Mouse (Mus musculus) midbrain, postnatal 0 days (tissue): ENCODE data around the gene Hagh. TPM values are rescaled to one million over a fixed set of nuclear protein-coding genes. Genes with fewer than 3 reads are reported as not detected.

ENCODE experiments used
- ATAC-seq: fragments of 200-750 bp; cut with Nextera tagmentation; 2 replicates; pipeline ENCODE4 v1.8.0; 2017; ENCODE audit warnings: moderate number of reproducible peaks, mild to moderate bottlenecking, moderate TSS enrichment, moderate library complexity; ENCODE audit not compliant: low FRiP score
- DNase-seq: peaks from one replicate; pipeline ENCODE4 v3.0.0-alpha.2; 2015; ENCODE audit warnings: low spot score
- H3K27ac ChIP-seq: fragments of 300-500 bp; sonication (generic); 2 replicates; pipeline ENCODE4 v1.5.1; 2014; ENCODE audit warnings: low read depth, mild to moderate bottlenecking, low read length, mixed read lengths
- H3K27me3 ChIP-seq: fragments of 300-500 bp; sonication (generic); 2 replicates; pipeline ENCODE4 v1.6.1; 2014; ENCODE audit warnings: low read length, control low read depth, mixed read lengths; ENCODE audit not compliant: insufficient read depth
- H3K36me3 ChIP-seq: fragments of 300-500 bp; sonication (generic); 2 replicates; pipeline ENCODE4 v1.6.1; 2014; ENCODE audit warnings: low read length, control low read depth, mixed read lengths; ENCODE audit not compliant: insufficient read depth
- H3K4me1 ChIP-seq: fragments of 300-500 bp; sonication (generic); 2 replicates; pipeline ENCODE4 v1.6.1; 2014; ENCODE audit warnings: mild to moderate bottlenecking, control low read depth, antibody characterized with exemption, low read length, mixed read lengths; ENCODE audit not compliant: insufficient read depth
- H3K4me2 ChIP-seq: fragments of 300-500 bp; sonication (generic); 2 replicates; pipeline ENCODE4 v1.6.1; 2014; ENCODE audit warnings: low read depth, mild to moderate bottlenecking, low read length, mixed read lengths; ENCODE audit not compliant: poor library complexity, severe bottlenecking
- H3K4me3 ChIP-seq: fragments of 300-500 bp; sonication (generic); 2 replicates; pipeline ENCODE4 v1.5.1; 2014; ENCODE audit warnings: low read depth, mild to moderate bottlenecking, low read length, moderate library complexity
- H3K9ac ChIP-seq: fragments of 300-500 bp; sonication (generic); replicated peaks from 2 replicates; pipeline ENCODE4 v1.6.1; 2014; ENCODE audit warnings: mild to moderate bottlenecking, low read length, moderate library complexity, mixed read lengths; ENCODE audit not compliant: poor library complexity, severe bottlenecking
- H3K9me3 ChIP-seq: fragments of 300-500 bp; sonication (generic); 2 replicates; pipeline ENCODE4 v1.6.1; 2016; ENCODE audit warnings: low read length, control low read depth
- CTCF ChIP-seq: IDR thresholded peaks from 2 replicates; pipeline ENCODE4 v1.5.1; 2016; ENCODE audit warnings: antibody characterized with exemption, mild to moderate bottlenecking
- WGBS: fragments of 180-500 bp; shearing (Covaris S2); extraction: QIAGEN DNeasy Blood & Tissue Kit; methylation state at CpG from one replicate; pipeline ENCODE4 v1.1.7; 2014; 5-methylcytosine and 5-hydroxymethylcytosine counted together
- polyA plus RNA-seq: library from polyadenylated mRNA; unstranded; fragments of >200 nt; fragmentation: Nextera tagmentation; extraction: Ambion mirVana; gene quantifications from 2 replicates; pipeline ENCODE4 v1.2.1, GENCODE M21; 2015
- total RNA-seq: library from RNA; depleted of rRNA; stranded (reverse); fragments of >200 nt; gene quantifications from 2 replicates; pipeline ENCODE4 v1.2.3, GENCODE M21; 2014

Hagh gene
- total and polyA plus RNA-seq, 2 experiments from 2014 or later: 74.0 to 119 TPM

DNA sequence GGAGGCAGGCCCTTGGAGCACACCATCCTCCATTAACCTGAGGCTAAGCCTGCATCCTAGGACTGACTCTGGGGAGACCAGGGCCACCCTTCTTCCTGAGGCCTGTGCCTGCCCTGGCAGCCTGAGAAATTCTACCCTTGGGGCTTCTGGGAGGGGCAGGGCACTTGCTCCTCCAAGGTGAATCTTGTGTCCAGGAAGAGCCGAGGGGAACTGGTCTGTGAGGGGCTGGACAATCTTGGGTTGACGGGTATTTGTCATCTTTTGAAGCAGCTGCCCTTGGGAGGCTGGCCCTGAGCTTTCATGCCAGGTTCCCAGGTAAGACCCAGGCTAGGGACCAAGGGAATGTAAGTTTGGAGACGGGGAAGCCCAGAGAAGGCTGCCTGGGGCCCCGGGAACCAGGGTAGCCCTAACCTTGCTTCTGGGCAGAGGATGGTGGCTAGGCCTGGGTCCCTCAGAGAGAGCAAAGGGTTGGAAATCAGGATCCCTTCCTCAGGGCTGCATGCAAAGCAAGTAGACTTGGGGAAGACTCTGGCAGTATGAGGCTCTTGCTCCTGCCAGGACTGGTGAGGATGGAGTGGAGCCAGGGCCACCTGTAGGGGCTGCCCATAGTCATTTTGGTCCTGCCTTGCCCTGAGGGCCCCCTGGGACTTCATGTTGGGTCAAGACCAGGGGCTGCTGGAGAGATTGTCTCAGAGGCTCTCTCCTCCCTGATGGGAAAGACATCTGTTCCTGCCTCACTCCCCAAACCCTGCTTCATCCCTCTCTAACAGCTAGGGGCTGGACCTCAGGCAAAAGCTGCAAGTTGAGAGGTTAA, 58.3 kb downstream of the Hagh start:
- Histone ChIP-seq H3K9me3 (no peaks in the 10 kb centered on the region), H3K4me1 (peaks cover 14% of the 10 kb centered on the region), H3K27me3 (no peaks in the 10 kb centered on the region), H3K27ac (no peak overlapping the region), H3K36me3 (peaks cover 54% of the 10 kb centered on the region), H3K4me2 (no peak overlapping the region), H3K9ac (peak overlapping the region; percentile 93), H3K4me3 (no peak overlapping the region)
- DNase-seq (no peak), ATAC-seq (no peak)
- no peak for TF ChIP-seq CTCF
- WGBS: 82% methylated on average over 4 of the region's 4 CpGs

DNA sequence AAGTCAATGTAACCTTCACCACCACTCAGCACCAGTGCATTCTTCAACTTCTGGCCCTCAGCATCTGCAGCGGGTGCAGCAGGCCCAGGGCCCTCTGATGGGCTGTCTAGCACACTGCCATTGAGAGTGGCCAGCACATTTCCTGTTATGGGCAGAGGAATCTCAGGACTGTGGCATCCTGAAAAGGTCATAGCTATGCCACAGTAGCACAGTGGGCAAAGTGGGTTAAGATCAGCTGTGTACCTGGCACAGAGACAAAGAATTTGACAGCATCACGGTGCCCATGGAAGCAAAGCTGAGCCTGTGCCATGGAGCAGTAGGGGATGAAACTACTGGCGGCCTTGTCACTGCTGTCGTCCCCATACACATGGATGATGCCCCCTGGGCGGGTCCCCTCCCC, 59.2 kb downstream of the Hagh start:
- Histone ChIP-seq H3K27me3 (no peaks in the 10 kb centered on the region), H3K4me2 (no peak overlapping the region), H3K9me3 (no peaks in the 10 kb centered on the region), H3K4me3 (no peak overlapping the region), H3K9ac (no peak overlapping the region), H3K4me1 (peaks cover 14% of the 10 kb centered on the region), H3K27ac (no peak overlapping the region), H3K36me3 (peaks cover 60% of the 10 kb centered on the region)
- TF ChIP-seq CTCF: no peak
- DNase-seq (no peak), ATAC-seq (no peak)
- 79% methylated on average over 5 of the region's 5 CpGs for WGBS

DNA sequence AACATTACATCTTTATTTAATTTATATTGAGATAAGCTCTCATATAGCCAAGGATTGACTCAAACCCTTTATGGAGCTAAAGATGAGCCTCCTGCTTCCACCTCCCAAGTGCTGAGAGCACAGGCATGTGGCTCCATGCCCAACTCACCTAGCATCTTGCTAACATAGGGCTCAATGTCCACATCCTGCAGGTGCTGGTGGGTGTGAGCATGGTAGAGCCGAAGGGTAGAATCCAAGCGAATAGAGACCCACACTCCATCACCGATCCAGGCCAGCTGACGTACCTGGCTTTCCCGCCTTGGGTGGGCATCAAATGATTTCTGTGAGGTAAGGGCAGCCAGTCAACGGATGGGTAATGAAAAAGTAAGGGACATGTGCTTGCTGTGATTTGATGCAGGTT, 60.1 kb downstream of the Hagh start:
- Histone ChIP-seq H3K9ac (no peak overlapping the region), H3K9me3 (no peaks in the 10 kb centered on the region), H3K36me3 (peaks cover 68% of the 10 kb centered on the region), H3K4me3 (no peak overlapping the region), H3K4me2 (no peak overlapping the region), H3K4me1 (peaks cover 14% of the 10 kb centered on the region), H3K27me3 (no peaks in the 10 kb centered on the region), H3K27ac (no peak overlapping the region)
- DNase-seq (no peak), ATAC-seq (no peak)
- no peak for TF ChIP-seq CTCF
- WGBS: 94% methylated on average over 6 of the region's 6 CpGs

DNA sequence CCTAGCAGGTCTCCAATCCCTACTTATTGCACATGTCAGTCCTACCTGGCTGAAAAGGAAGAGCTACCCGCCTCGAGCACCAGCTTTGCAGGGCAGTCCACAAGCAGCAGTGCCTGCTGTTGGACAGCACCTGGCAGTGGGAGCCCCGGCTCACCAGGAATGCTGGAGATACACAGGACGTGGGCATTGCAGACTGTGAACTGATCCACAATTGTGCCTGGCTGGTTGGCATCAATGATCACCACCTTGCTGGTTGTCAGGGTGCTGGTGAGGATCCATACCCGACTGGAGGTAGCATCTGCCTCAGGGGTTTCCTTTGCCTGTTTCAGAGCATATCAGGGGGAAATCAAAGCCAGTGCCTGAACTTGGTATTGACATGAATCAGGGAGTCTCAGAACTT, 62.2 kb downstream of the Hagh start:
- peaks cover 7% of the 10 kb centered on the region for H3K4me1 ChIP-seq
- 94% methylated on average over 5 of the region's 5 CpGs for WGBS
- TF ChIP-seq CTCF: no peak
- H3K27me3 ChIP-seq: no peaks in the 10 kb centered on the region
- ATAC-seq (no peak), DNase-seq (no peak)
- H3K4me3 ChIP-seq: no peak overlapping the region
- no peak overlapping the region for H3K4me2 ChIP-seq
- no peak overlapping the region for H3K27ac ChIP-seq
- H3K36me3 ChIP-seq: peaks cover 89% of the 10 kb centered on the region
- no peak overlapping the region for H3K9ac ChIP-seq
- H3K9me3 ChIP-seq: no peaks in the 10 kb centered on the region

DNA sequence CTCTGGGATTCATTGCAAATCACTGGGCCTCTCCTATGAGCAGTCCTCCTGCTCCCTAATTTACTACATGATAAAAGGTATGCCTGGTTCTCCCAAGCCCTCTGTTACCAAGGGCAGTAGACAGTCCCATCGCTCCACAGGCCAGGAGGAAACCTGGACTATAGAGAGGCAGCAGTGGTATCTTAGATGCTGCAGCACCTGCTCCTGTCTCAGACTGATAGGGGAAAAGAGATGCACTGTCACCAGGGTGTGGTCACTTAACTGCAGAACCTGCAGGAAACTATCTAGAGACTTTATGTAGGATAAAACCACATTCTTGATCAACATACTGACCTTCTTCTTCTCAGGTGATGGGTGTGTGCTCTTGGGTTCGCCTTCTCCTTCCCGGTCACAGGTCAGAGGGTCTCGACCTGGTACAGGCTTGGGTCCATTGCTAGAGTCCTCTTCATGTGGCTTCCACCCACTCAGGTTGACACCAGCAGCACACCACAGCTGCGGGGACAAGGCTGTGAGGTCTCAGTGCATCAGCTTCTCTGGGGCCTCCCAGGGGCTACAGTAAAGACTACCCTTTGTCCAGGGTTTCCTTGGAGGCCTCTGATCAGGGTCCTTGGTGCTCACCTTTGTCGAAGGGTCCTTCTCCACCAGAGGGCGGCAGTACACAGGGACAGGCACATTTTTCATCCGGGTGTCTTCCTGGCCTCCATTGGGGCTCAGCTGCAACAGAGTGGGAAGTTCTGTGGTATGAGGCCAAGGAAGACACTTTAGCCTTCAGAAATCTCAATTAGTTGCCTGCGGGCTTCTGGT, 62.9 kb downstream of the Hagh start:
- H3K36me3 ChIP-seq: peaks cover 97% of the 10 kb centered on the region
- H3K9me3 ChIP-seq: no peaks in the 10 kb centered on the region
- no peaks in the 10 kb centered on the region for H3K4me1 ChIP-seq
- H3K27ac ChIP-seq: no peak overlapping the region
- peak; percentile 54 for TF ChIP-seq CTCF
- H3K9ac ChIP-seq: no peak overlapping the region
- H3K27me3 ChIP-seq: no peaks in the 10 kb centered on the region
- WGBS: 68% methylated on average over 9 of the region's 9 CpGs
- ATAC-seq (no peak), DNase-seq (no peak)
- no peak overlapping the region for H3K4me2 ChIP-seq
- H3K4me3 ChIP-seq: no peak overlapping the region

DNA sequence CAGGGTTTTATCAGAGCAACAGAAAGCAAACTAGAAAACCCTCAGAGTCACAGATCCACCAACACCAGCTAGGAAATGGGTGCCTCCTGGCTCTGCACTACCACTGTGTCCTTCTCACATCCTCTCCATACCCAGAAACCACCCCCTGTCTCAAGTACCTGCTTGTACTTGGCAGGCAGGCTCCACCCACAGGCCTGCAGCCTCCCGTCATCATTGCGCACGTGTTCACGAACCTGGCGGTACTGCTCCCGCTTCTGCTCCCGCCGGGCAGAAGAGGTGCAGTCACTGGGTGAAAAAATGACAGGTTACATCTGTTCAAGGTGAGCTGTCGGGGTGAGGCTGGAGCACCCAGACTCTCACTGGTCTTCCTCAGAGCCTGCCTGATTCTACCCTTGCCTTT, 63.8 kb downstream of the Hagh start:
- Histone ChIP-seq H3K9ac (no peak overlapping the region), H3K36me3 (peaks cover 99% of the 10 kb centered on the region), H3K27me3 (no peaks in the 10 kb centered on the region), H3K27ac (no peak overlapping the region), H3K4me3 (no peak overlapping the region), H3K9me3 (no peaks in the 10 kb centered on the region), H3K4me1 (no peaks in the 10 kb centered on the region), H3K4me2 (no peak overlapping the region)
- WGBS: 90% methylated on average over 9 of the region's 9 CpGs
- no peak for ATAC-seq
- TF ChIP-seq CTCF: no peak
- DNase-seq: no peak
